9 mouse cellular contexts compared by ENCODE assay signal in genomic region chr11:59425671-59426101, GRCm38 (mm10). TPM values are rescaled to one million over a fixed set of nuclear protein-coding genes. Genes with fewer than 3 reads are reported as not detected.
DNase-seq lines count a peak whose midpoint lies in the region; ATAC-seq lines count a peak whose summit lies in the region.
"Had no signal": no experiment of that assay in that cellular context is flagged by ENCODE, and none has a peak within 500 bp of the region (broad histone marks: within the 10 kb centered on the region; RNA-seq: fewer than 3 reads in every experiment).

No protein-coding gene starts in this region.

- 49% methylated on average over 7 of the region's 7 CpGs for WGBS in liver, embryonic 12.5 days (ENCODE audit: insufficient replicate concordance)
- WGBS in embryonic facial prominence, embryonic 13.5 days = 40% methylated on average over 7 of the region's 7 CpGs
- WGBS in midbrain, embryonic 11.5 days = 81% methylated on average over 7 of the region's 7 CpGs

- no peak overlapping the region for H3K4me2 ChIP-seq in liver, embryonic 12.5 days
- H3K4me2 ChIP-seq in embryonic facial prominence, embryonic 13.5 days = no peak overlapping the region
- H3K4me2 ChIP-seq in midbrain, embryonic 11.5 days = no peak overlapping the region

- no peak overlapping the region for H3K27ac ChIP-seq in liver, embryonic 12.5 days
- H3K27ac ChIP-seq in embryonic facial prominence, embryonic 13.5 days = peak overlapping the region; percentile 34; the same call in 1 of the 2 replicates
- no peak overlapping the region for H3K27ac ChIP-seq in midbrain, embryonic 11.5 days (ENCODE audit: low read depth, low read length)

- H3K27me3 ChIP-seq in liver, embryonic 12.5 days (replicated peaks) = no peaks in the 10 kb centered on the region
- no peaks in the 10 kb centered on the region for H3K27me3 ChIP-seq in embryonic facial prominence, embryonic 13.5 days
- H3K27me3 ChIP-seq in midbrain, embryonic 11.5 days (ENCODE audit: control insufficient read depth, insufficient read depth, low read length) = no peaks in the 10 kb centered on the region

- peaks cover 25% of the 10 kb centered on the region for H3K36me3 ChIP-seq in liver, embryonic 12.5 days
- peaks cover 81% of the 10 kb centered on the region for H3K36me3 ChIP-seq in embryonic facial prominence, embryonic 13.5 days
- H3K36me3 ChIP-seq in midbrain, embryonic 11.5 days (ENCODE audit: control insufficient read depth, insufficient read depth, low read length) = peaks cover 9% of the 10 kb centered on the region

- no peak overlapping the region for H3K4me3 ChIP-seq in liver, embryonic 12.5 days
- H3K4me3 ChIP-seq in embryonic facial prominence, embryonic 13.5 days = no peak overlapping the region
- H3K4me3 ChIP-seq in midbrain, embryonic 11.5 days (ENCODE audit: low read depth, low read length) = no peak overlapping the region

- H3K9me3 ChIP-seq in liver, embryonic 12.5 days (replicated peaks) = no peaks in the 10 kb centered on the region
- no peaks in the 10 kb centered on the region for H3K9me3 ChIP-seq in embryonic facial prominence, embryonic 13.5 days
- no peaks in the 10 kb centered on the region for H3K9me3 ChIP-seq in midbrain, embryonic 11.5 days (ENCODE audit: control insufficient read depth, low read length)

- H3K9ac ChIP-seq in liver, embryonic 12.5 days = no peak overlapping the region
- 0 out of 2 replicates have a peak overlapping the region, but pooled peaks have one; percentile 2 for H3K9ac ChIP-seq in embryonic facial prominence, embryonic 13.5 days
- no peak overlapping the region for H3K9ac ChIP-seq in midbrain, embryonic 11.5 days (ENCODE audit: low read length)

- ATAC-seq in liver, embryonic 12.5 days = no peak
- ATAC-seq in embryonic facial prominence, embryonic 13.5 days (ENCODE audit: insufficient number of reproducible peaks, insufficient read depth, low FRiP score, low TSS enrichment, low read depth) = no peak
- ATAC-seq in midbrain, embryonic 11.5 days (ENCODE audit: low FRiP score) = no peak

- peaks cover 12% of the 10 kb centered on the region; the same call in 1 of the 2 replicates for H3K4me1 ChIP-seq in liver, embryonic 12.5 days
- H3K4me1 ChIP-seq in embryonic facial prominence, embryonic 13.5 days = peaks cover 27% of the 10 kb centered on the region
- H3K4me1 ChIP-seq in midbrain, embryonic 11.5 days (ENCODE audit: control insufficient read depth, insufficient read depth, low read length) = no peaks in the 10 kb centered on the region

- peak; percentile 11 for DNase-seq in embryo, embryonic 10 days (ENCODE audit: low spot score)
- DNase-seq in embryo, embryonic 9.5 days (ENCODE audit: extremely low spot score) = no peak
- peak; percentile 20 for DNase-seq in liver
- DNase-seq in lung, postnatal 4 days = peak; percentile 38 to 60
- peak; percentile 54 to 67 for DNase-seq in thymus, postnatal 10 days (ENCODE audit: low spot score in 2 of 2)
- DNase-seq in midbrain, embryonic 11.5 days (ENCODE audit: low spot score, missing footprints) = no peak

RNA-seq across cellular contexts. Expression of gene Jmjd4, which starts 24.2 kb away (rescaled TPM):
- 7.5 and 7.7 TPM in 2 replicates for polyA plus RNA-seq in liver, embryonic 12.5 days (2016; fragmentation: Nextera tagmentation; extraction: Ambion mirVana)
- 14.9 and 15.4 TPM in 2 replicates for polyA plus RNA-seq in embryonic facial prominence, embryonic 13.5 days (2015; fragmentation: Nextera tagmentation; extraction: Ambion mirVana)
- polyA plus RNA-seq in midbrain, embryonic 11.5 days (2014; fragmentation: Nextera tagmentation; extraction: Ambion mirVana) = 12.4 and 14.3 TPM in 2 replicates

RNA-seq across cellular contexts. Expression of gene Snap47, which starts 25.3 kb away (rescaled TPM):
- polyA plus RNA-seq in liver, embryonic 12.5 days (2016; fragmentation: Nextera tagmentation; extraction: Ambion mirVana) = 34.4 and 35.8 TPM in 2 replicates
- polyA plus RNA-seq in embryonic facial prominence, embryonic 13.5 days (2015; fragmentation: Nextera tagmentation; extraction: Ambion mirVana) = 137 and 140 TPM in 2 replicates
- polyA plus RNA-seq in midbrain, embryonic 11.5 days (2014; fragmentation: Nextera tagmentation; extraction: Ambion mirVana) = 144 and 159 TPM in 2 replicates

RNA-seq across cellular contexts. Expression of gene Zfp867, which starts 46.6 kb away (rescaled TPM):
- polyA plus RNA-seq in liver, embryonic 12.5 days (2016; fragmentation: Nextera tagmentation; extraction: Ambion mirVana) = 1.3 and 1.7 TPM in 2 replicates
- polyA plus RNA-seq in embryonic facial prominence, embryonic 13.5 days (2015; fragmentation: Nextera tagmentation; extraction: Ambion mirVana) = 10.5 and 11.3 TPM in 2 replicates
- polyA plus RNA-seq in midbrain, embryonic 11.5 days (2014; fragmentation: Nextera tagmentation; extraction: Ambion mirVana) = 11.4 and 11.9 TPM in 2 replicates

RNA-seq across cellular contexts. Expression of gene Prss38, which starts 50.2 kb away (rescaled TPM):
- not detected in 2 replicates for polyA plus RNA-seq in liver, embryonic 12.5 days (2016; fragmentation: Nextera tagmentation; extraction: Ambion mirVana)
- polyA plus RNA-seq in embryonic facial prominence, embryonic 13.5 days (2015; fragmentation: Nextera tagmentation; extraction: Ambion mirVana) = not detected in 2 replicates
- not detected in 2 replicates for polyA plus RNA-seq in midbrain, embryonic 11.5 days (2014; fragmentation: Nextera tagmentation; extraction: Ambion mirVana)
- polyA plus RNA-seq: neural tube, embryonic 11.5 days had no signal

Comparison
In these comparisons a context has a peak if more than half of its experiments do, and no peak if none do; other contexts are left out.
1. DNase-seq: peak in embryo, embryonic 10 days (single experiment), liver (single experiment), lung, postnatal 4 days (2 of 2) and thymus, postnatal 10 days (2 of 2); none in embryo, embryonic 9.5 days (single experiment) and midbrain, embryonic 11.5 days (single experiment).